Mouse (Mus musculus) midbrain, embryonic 16.5 days (tissue): ENCODE measurements around the gene Gm5800. TPM values are rescaled to one million over a fixed set of nuclear protein-coding genes. Genes with fewer than 3 reads are reported as not detected.

Experiments used
- polyA plus RNA-seq: library from polyadenylated mRNA; unstranded; fragments of >200 nt; fragmentation: Nextera tagmentation; extraction: Ambion mirVana; gene quantifications from 2 replicates; pipeline ENCODE4 v1.2.1, GENCODE M21; 2015

Gm5800 gene
- polyA plus RNA-seq, 1 experiment from 2014 or later, result not detected

Other genes with a start within 250 kb of the Gm5800 start
- gene Gm5622, start 164.4 kb downstream of the Gm5800 start, polyA plus RNA-seq, result not detected in 2 replicates
- not detected in 2 replicates for gene Gm17175, start 143.1 kb downstream of the Gm5800 start, polyA plus RNA-seq
- not detected in 2 replicates for gene Gm17174, start 125.0 kb downstream of the Gm5800 start, polyA plus RNA-seq
- gene Gm17078, start 105.9 kb downstream of the Gm5800 start, polyA plus RNA-seq, result not detected in 2 replicates
- not detected in 2 replicates for gene Gm4181, start 81.5 kb downstream of the Gm5800 start, polyA plus RNA-seq
- not detected in 2 replicates for gene Gm17079, start 21.7 kb downstream of the Gm5800 start, polyA plus RNA-seq
- gene Ang4, start 56.4 kb upstream of the Gm5800 start, polyA plus RNA-seq, result not detected in 2 replicates
- gene AY358078, start 82.9 kb upstream of the Gm5800 start, polyA plus RNA-seq, result not detected in 2 replicates
- not detected in 2 replicates for gene Ear6, start 136.5 kb upstream of the Gm5800 start, polyA plus RNA-seq
- 86.5 and 92.0 TPM in 2 replicates for gene Mettl17, start 167.7 kb upstream of the Gm5800 start, polyA plus RNA-seq
- 2.2 and 3.1 TPM in 2 replicates for gene Slc39a2, start 175.7 kb upstream of the Gm5800 start, polyA plus RNA-seq
- gene Ndrg2, start 197.0 kb upstream of the Gm5800 start, polyA plus RNA-seq, result 196 and 269 TPM in 2 replicates
- gene Tppp2, start 201.2 kb upstream of the Gm5800 start, polyA plus RNA-seq, result not detected in 2 replicates
- gene Rnase13, start 205.6 kb upstream of the Gm5800 start, polyA plus RNA-seq, result not detected in 2 replicates